Mouse (Mus musculus): ENCODE measurements at regions not wholly inside any gene's neighbourhood (a gene's known extent, or its start where the extent isn't known, plus 50 kb on each side); places are given as distances from the start of the nearest gene placed in this dataset.

DNA sequence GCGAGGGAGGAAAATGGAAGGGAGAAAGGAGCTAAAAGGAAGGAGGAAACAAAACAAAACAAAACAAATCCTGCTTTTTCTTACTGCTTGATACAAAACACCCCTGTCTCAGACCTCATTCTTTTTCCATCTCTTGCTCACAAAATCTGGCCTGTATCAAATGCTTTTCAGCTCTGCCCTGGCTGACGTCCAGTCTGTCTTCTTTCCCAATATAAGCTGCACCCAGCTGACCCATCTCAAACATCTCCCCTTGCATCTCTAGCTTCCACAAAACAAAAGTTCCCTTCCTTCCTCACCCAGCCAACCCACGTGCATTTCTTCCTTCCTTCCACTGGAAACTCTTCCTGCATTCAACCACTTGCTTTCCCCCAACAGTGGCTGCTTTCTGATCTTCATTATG is 183.1 kb upstream of the Usp25 start:
- peak; percentile 36 to 55 for DNase-seq

- DNase-seq, result peak; percentile 75 to 90
Observed at GRCm38 (mm10) chr16:76827674-76828441, 185.6 kb upstream of the Usp25 start.

DNA sequence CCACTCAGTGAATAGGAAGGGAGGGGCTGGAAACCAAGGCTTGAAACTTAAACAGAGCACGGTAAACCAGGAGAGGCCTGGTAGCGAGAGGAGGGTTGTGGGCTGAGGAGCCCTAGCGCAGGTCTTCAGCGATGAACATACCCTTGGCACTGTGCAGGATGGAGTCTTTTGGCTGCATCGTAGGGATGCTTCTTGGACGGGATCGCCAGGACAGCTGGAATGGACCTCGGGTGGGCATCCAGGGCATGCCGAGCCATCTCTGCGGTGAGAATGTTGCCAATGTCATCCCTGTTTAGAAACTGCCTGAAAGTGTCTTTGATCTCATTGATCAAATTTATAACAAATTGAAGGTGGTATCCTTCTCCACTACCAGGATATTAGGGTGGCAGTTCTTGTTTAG is 192.2 kb upstream of the Usp25 start:
- peak; percentile 70 to 85 for DNase-seq

DNA sequence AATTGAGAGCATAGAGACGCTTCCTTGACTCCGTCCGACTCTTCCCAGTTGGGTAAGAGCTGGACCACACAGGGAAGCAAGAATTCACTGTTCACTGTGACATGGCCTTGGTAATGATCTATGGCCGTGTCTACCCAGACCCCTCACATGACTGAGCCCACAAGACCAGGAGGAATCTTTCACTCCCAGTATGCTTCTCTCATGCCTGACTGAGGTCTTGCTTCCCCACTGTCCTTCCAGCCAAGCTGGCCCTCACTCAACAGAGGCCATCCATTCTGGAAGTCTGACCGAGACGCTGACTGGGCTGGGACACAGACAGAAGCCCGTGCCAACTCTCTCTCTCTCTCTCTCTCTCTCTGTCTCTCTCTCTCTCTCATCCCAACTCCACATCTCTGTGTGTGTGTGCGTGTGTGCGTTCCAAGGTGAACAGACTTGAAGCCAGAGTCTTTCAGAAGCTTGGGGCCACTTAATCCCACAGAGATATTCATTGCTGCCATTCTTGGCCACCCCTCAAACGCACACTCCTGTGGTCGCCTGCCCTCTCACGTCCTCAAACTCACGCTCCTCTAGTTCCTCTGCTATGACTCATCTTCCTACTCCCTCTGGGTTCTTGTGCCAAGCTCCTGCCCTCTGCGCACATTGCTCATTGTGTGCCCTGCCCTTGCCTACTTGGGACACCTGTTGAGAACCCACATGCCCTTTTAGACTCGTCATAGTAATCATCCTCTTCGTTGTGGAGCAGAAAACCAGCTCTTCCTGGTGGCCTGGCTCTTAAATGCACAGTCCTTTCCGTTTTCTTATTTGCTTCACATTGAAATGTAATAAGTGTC is 197.2 kb upstream of the Usp25 start:
- peak in 1 of 2 experiments; percentile 20 for DNase-seq

DNA sequence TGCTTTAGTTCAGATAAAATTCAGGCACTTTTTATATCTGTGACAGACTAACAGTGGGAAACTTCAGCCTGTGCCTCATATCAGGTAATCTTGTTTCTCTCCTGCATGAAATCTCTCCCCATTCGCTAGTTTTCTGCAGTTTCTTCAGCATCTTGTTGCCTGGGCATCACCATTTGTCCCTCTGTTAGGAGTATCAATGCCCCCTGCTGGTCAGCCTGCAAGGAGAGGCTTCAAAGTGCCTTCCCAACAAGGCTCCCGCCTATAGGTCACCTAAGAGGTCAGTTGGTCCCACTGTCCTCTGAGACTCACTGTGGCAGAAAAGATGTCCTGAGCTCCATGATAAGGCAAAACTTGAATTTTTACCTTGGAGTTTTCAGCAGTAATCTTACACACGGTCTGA is 209.8 kb upstream of the Usp25 start:
- DNase-seq, result peak; percentile 46 to 56

- peak; percentile 60 to 72 for DNase-seq
Observed at GRCm38 (mm10) chr16:76786405-76787155, 226.9 kb upstream of the Usp25 start.

GRCm38 (mm10) chr16:76782656-76783055 is 230.8 kb upstream of the Usp25 start:
- no peak for DNase-seq

DNA sequence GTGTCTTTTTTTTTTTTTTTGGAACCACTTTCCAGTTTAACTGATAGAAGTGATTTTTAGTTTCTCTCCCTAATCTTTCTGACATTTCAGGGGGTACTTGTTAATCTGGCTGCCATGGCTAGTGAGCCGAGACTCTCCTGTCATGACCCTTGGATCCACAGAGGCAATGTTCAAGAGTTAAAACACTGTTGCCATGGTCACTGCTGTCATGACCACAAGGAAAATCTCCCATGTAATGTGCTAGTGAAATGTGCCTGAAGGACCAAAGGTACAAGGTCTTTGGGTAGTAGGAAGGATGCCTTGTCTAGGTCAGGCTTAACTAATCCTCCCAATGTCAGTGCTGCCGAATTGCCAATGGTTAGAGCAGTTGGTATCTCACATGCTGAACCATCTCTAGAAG is 237.7 kb upstream of the Usp25 start:
- DNase-seq, result no peak

DNA sequence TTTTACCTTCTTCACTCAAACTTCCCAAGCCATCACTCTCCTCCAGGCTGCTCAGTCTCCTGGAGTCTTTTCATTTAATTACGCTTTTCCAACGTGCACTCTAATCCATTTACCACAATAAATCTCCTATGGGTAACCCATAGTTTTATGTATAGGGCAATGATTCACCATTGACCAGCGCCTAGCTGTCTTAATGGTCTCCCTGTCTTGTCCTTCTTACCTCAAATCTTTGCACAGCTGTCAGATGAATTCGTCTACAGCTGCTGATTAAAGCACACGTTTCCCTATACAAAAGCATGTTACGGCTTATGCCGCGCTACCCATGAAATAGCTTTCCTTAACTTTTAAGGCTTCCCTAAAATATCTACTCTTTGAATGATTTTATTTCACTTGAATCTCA is 239.5 kb upstream of the Usp25 start:
- DNase-seq, result no peak

- DNase-seq, result no peak
Observed at GRCm38 (mm10) chr16:76773466-76773865, 240.0 kb upstream of the Usp25 start.

DNA sequence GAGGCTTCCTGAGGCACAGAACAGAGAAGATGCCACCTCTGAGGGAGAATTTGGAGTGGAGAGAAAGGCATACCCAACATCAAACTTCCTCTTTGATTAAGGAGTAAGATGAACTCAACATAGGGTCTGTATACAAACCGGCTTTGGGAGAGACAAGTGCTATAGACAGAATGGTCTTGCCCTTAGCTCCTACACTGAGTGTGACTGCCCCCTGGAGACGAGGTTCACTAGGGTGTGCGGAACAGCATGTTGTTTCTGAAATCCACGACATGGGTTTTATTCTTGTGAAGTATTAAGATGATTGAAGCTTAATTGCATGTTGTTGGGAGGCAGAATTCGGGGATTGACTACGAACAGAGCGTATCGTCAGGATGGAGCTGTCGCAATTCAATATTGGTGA is 244.9 kb upstream of the Usp25 start:
- DNase-seq, result peak; percentile 27 to 47

- DNase-seq, result no peak
Observed at GRCm38 (mm10) chr16:76766636-76767035, 246.9 kb upstream of the Usp25 start.

DNA sequence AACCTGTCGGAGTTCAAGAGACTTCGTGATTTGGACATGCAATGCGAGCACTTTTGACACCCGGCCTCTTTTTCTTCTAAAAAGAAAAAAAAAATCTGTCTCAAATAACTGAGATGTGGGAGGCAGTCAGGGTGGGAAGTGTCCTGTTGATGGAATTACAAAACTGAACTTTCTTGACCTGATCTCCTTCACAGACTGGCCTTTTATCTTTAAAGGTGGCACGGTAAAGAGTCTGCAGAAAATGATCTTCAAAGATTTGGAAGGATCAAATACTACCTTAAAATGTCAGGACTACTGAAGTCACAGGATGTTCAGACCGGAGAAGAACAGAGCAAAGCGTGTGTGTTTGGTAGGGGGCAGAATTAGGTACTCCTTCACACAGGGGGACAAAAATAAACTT is 248.0 kb upstream of the Usp25 start:
- DNase-seq, result no peak

- DNase-seq, result no peak
Observed at GRCm38 (mm10) chr16:76764994-76765393, 248.5 kb upstream of the Usp25 start.

DNA sequence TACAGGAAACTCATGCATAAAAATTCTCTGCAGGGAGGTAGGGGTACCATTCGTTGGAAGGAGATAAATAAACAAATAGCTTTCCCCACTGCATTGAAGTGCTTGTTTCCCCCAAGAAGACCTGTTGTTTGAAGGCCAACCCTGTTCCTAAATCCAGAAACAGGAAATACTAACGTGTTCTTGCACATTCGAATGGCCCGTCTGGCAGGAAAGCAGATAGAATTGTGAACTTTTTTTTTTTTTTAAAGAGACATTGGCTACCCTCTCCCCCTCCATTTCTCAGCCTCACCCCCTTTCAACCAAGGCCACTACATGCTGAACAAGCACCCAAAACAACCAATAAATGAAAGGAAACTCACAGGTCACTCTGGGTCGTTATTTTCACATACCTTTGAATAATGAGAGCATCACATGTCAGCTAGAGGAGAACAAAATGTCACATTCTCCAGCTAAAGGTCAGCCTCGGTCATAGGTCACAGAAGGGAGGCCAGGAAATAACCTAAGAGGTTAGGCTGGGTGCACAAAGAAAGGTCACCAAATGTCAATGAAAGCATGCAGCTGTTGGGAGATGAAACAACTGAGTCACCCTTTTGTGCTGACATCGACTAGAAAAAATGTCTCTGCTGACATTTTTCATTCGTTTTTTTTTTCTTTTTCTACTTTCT is 250.8 kb upstream of the Usp25 start:
- DNase-seq, result no peak

DNA sequence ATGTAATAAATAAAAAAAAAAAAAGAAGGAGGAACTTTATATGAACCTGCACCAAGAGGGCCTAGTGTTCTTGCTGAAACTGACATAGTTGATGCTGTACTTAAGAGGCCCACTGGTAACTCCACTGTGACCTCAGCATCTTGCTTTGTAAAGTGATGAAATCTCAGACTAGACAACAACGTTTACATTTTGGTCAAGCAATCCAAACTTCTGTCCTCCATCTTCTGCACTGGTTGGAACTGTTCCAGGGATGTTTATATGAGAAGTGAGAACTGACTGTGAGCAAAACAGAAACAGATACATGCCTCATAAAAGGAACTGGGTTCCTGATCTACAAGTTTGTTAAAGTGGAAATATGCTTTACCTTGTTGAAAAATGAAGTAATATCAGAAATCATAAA is 251.7 kb upstream of the Usp25 start:
- DNase-seq, result no peak

DNA sequence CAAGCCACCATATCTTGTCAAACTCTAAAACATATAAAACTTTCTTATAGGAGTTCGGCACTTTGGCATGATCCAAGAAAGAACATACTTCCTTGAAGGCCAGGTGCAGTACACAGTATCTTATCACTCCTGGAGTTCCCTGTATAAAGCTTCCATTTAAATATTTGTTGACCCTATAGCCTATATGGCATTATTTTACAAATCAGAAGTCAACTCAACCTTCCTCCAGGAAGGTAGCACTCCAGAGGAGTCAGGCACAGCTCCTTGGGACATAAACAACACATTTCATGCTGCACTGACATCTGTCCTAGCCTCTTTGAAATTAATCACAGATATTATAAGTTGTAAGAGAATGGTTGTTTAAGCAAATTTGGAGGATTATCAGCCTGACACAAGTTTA is 252.5 kb upstream of the Usp25 start:
- DNase-seq, result no peak

GRCm38 (mm10) chr16:76754871-76755270 is 258.6 kb upstream of the Usp25 start:
- DNase-seq, result peak in 1 of 2 experiments; percentile 8

- no peak for DNase-seq
Observed at GRCm38 (mm10) chr16:76746385-76746784, 267.1 kb upstream of the Usp25 start.

DNA sequence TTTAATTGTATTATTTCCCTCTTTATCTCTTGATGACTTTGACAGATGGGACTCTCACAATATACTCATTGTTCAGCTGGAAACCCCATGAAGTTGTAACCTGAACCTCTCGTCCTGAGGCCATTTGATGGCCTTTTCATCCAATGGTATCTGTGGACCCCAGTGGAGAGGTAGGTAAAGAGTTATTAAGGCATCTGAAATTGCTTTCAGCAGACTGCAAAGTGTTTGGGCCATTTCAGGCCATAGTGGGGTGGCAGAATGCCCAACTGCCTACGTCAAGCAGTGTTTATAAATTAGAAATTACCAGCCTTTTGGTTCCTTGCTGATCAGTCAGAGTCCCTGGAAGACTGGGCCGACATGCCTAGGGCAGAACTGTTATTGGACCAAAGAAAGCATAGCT is 272.4 kb upstream of the Usp25 start:
- peak; percentile 66 to 74 for DNase-seq

- DNase-seq, result peak; percentile 39 to 51
Observed at GRCm38 (mm10) chr16:76725991-76726390, 287.5 kb upstream of the Usp25 start.

- no peak for DNase-seq
Observed at GRCm38 (mm10) chr16:76725271-76725670, 288.2 kb upstream of the Usp25 start.

DNA sequence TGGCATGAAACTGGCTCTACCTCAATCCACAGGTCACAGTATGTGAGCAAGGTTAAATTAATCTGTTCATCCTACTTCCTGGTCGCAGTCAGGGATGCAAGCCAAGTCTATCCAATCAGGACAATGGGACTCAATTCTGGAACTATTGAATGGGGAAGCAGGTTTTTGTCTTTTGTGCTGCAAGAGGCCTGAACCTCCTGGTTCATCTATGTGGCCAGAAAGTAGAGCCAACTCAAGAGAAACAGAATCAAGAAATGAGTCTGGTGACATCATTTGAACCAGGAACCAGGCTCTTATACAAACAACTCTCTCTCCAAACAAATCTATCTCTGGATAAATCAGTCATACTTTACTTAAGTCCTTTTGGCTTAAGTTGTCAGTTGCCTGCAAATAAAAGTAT is 294.7 kb upstream of the Usp25 start:
- DNase-seq, result no peak

All from cerebellum, postnatal 10 days (tissue).